Mouse (Mus musculus) fibroblast of lung, adult 2 months (primary cell): ENCODE measurements around the gene Btbd35f21.
"Not testable (repeated sequence)": the region's sequence is repeated elsewhere in the genome, so short reads cannot be mapped to it uniquely, and the experiment has no call there.

Experiments used
- DNase-seq: peaks from one replicate; pipeline ENCODE4 v3.0.0-alpha.2; 2011; ENCODE audit warnings: low read depth

Btbd35f21 gene

GRCm38 (mm10) chrX:32725809-32726208 lies at the start of gene Btbd35f21:
Gene Btbd35f21, plus strand, starts transcription at chrX:32726109.
- DNase-seq = not testable (repeated sequence)
